Mouse (Mus musculus) cerebellum, adult 2 months (tissue): ENCODE data around the gene Zfp36.

Experiments
- CTCF ChIP-seq: fragments of 200-500 bp; IDR thresholded peaks from 2 replicates; pipeline ENCODE4 v1.5.1; 2011; ENCODE audit warnings: low read depth, mild to moderate bottlenecking, control low read depth, low read length, moderate library complexity, borderline replicate concordance; ENCODE audit not compliant: insufficient read depth
- POLR2A ChIP-seq: fragments of 200-500 bp; IDR thresholded peaks from 2 replicates; pipeline ENCODE4 v1.6.1; 2011; ENCODE audit warnings: low read length, control low read depth, borderline replicate concordance; ENCODE audit not compliant: insufficient read depth

DNA sequence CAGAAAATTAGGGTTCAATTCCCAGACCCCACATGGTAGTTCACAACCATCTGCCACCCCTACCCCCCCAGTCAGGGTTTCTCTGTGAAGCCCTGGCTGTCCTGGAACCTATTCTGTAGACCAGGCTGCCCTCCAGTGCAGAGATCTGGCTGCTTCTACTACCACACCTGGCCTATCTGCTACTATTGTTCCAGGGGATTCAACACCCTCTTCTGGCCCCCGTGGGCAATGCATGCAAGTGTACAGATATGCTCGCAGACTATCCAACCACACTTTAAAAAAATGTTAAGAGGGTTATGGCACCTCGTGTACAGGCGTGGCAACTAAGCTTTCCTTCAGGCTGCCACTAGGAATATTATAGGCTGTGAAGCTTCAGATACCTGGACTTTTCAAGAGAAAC lies 32.8 kb upstream of the Zfp36 start:
- no peak for TF ChIP-seq CTCF
- no peak for TF ChIP-seq POLR2A
